Mouse (Mus musculus) thymus, adult 2 months (tissue): ENCODE measurements around the gene Ip6k1.

Experiments used
- CTCF ChIP-seq: fragments of 200-500 bp; IDR thresholded peaks from 2 replicates; pipeline ENCODE4 v1.5.1; 2012; ENCODE audit warnings: mild to moderate bottlenecking, control low read depth, low read length, moderate library complexity, borderline replicate concordance; ENCODE audit not compliant: control insufficient read depth, poor library complexity, insufficient read depth; ENCODE audit errors: extremely low read depth
- POLR2A ChIP-seq: fragments of 200-500 bp; IDR thresholded peaks from 2 replicates; pipeline ENCODE4 v1.6.1; 2012; ENCODE audit warnings: mild to moderate bottlenecking, low read length, control low read depth, moderate library complexity; ENCODE audit not compliant: control insufficient read depth, poor library complexity, insufficient read depth; ENCODE audit errors: extremely low read depth

GRCm38 (mm10) chr9:108051931-108052220 is 49.6 kb downstream of the Ip6k1 start:
- no peak for TF ChIP-seq CTCF
- TF ChIP-seq POLR2A = no peak
